Mouse (Mus musculus) R1 (cell line): Measurements from ENCODE around the gene Itga7.
"Not testable (repeated sequence)": the region's sequence is repeated elsewhere in the genome, so short reads cannot be mapped to it uniquely, and the experiment has no call there.

Experiments
- DNase-seq: peaks from one replicate; pipeline ENCODE4 v3.0.0-alpha.2; 2018; ENCODE audit warnings: low read depth, low spot score

Gene Itga7

GRCm38 (mm10) chr10:128980644-128981365 lies 47.2 kb downstream of the Itga7 start:
- DNase-seq: peak; percentile 49

- DNase-seq: not testable (repeated sequence)
Measured at GRCm38 (mm10) chr10:128989131-128989530, 55.5 kb downstream of the Itga7 start, which contains the start of gene Olfr9. Gene Olfr9 (plus strand): TSS chr10:128989431.

- not testable (repeated sequence) for DNase-seq
Measured at GRCm38 (mm10) chr10:128990129-128990850, 56.7 kb downstream of the Itga7 start.

- no peak for DNase-seq
Measured at GRCm38 (mm10) chr10:128990994-128991393, 57.4 kb downstream of the Itga7 start.

GRCm38 (mm10) chr10:128995796-128996195 lies 62.2 kb downstream of the Itga7 start:
- DNase-seq: no peak

- DNase-seq: no peak
Measured at GRCm38 (mm10) chr10:128996523-128997040, 63.0 kb downstream of the Itga7 start.

GRCm38 (mm10) chr10:129004032-129004920 lies 70.7 kb downstream of the Itga7 start:
- DNase-seq: no peak
